Mouse (Mus musculus) midbrain, embryonic 10.5 days (tissue): ENCODE results near the gene Olfr1099. TPM values are rescaled to one million over a fixed set of nuclear protein-coding genes. Genes with fewer than 3 reads are reported as not detected.

Source experiments
- DNase-seq: peaks from one replicate; pipeline ENCODE4 v3.0.0-alpha.2; 2017; ENCODE audit warnings: low spot score
- H3K27ac ChIP-seq: fragments of 300-500 bp; sonication (generic); replicated peaks from 2 replicates; pipeline ENCODE4 v1.5.1; 2016; ENCODE audit warnings: mild to moderate bottlenecking
- H3K27me3 ChIP-seq: fragments of 300-500 bp; sonication (generic); 2 replicates; pipeline ENCODE4 v1.6.1; 2016; ENCODE audit warnings: low read depth, mild to moderate bottlenecking; ENCODE audit not compliant: poor library complexity, severe bottlenecking
- H3K36me3 ChIP-seq: fragments of 300-500 bp; sonication (generic); 2 replicates; pipeline ENCODE4 v1.6.1; 2016; ENCODE audit warnings: mild to moderate bottlenecking, moderate library complexity
- H3K4me1 ChIP-seq: fragments of 300-500 bp; sonication (generic); 2 replicates; pipeline ENCODE4 v1.6.1; 2016
- H3K4me3 ChIP-seq: fragments of 300-500 bp; sonication (generic); 2 replicates; pipeline ENCODE4 v1.5.1; 2016; ENCODE audit warnings: mild to moderate bottlenecking, moderate library complexity
- H3K9me3 ChIP-seq: fragments of 300-500 bp; sonication (generic); replicated peaks from 2 replicates; pipeline ENCODE4 v1.6.1; 2016; ENCODE audit warnings: mild to moderate bottlenecking
- WGBS: fragments of 180-500 bp; shearing (Covaris S2); methylation state at CpG from one replicate; pipeline ENCODE4 v1.1.7; 2016; 5-methylcytosine and 5-hydroxymethylcytosine counted together
- polyA plus RNA-seq: library from polyadenylated mRNA; unstranded; fragments of >200 nt; fragmentation: Nextera tagmentation; extraction: Ambion mirVana; gene quantifications from 2 replicates; pipeline ENCODE4 v1.2.1, GENCODE M21; 2016

Olfr1099 gene
- polyA plus RNA-seq, result not detected in 2 replicates

GRCm38 (mm10) chr2:86960593-86960992 is at the start of gene Olfr1099:
Olfr1099 (minus strand) TSS chr2:86960693.
- Histone ChIP-seq H3K4me1 (no peaks in the 10 kb centered on the region), H3K27me3 (no peaks in the 10 kb centered on the region), H3K9me3 (no peaks in the 10 kb centered on the region), H3K4me3 (no peak within 1 kb of the TSS), H3K36me3 (no peaks in the 10 kb centered on the region), H3K27ac (no peak within 1 kb of the TSS)
- WGBS, result 91% methylated on average over 1 of the region's 1 CpGs
- no peak for DNase-seq

- no peak for DNase-seq
- Histone ChIP-seq H3K4me1 (no peaks in the 10 kb centered on the region), H3K27ac (no peak within 1 kb of the TSS), H3K36me3 (no peaks in the 10 kb centered on the region), H3K9me3 (no peaks in the 10 kb centered on the region), H3K4me3 (no peak within 1 kb of the TSS), H3K27me3 (no peaks in the 10 kb centered on the region)
These were observed 37.6 kb upstream of the Olfr1099 start, which contains the start of gene Olfr1102 for GRCm38 (mm10) chr2:86998098-86998497. Olfr1102 (plus strand) TSS chr2:86998398.

GRCm38 (mm10) chr2:86991121-86991520 is 30.6 kb upstream of the Olfr1099 start, which contains the start of gene Olfr1101:
Olfr1101 (minus strand) TSS chr2:86991221.
- H3K27me3 ChIP-seq, result no peaks in the 10 kb centered on the region
- no peaks in the 10 kb centered on the region for H3K4me1 ChIP-seq
- WGBS, result 89% methylated on average over 3 of the region's 3 CpGs
- no peak within 1 kb of the TSS for H3K27ac ChIP-seq
- no peaks in the 10 kb centered on the region for H3K36me3 ChIP-seq
- no peak for DNase-seq
- no peaks in the 10 kb centered on the region for H3K9me3 ChIP-seq
- no peak within 1 kb of the TSS for H3K4me3 ChIP-seq

- Histone ChIP-seq H3K9me3 (no peaks in the 10 kb centered on the region), H3K36me3 (no peaks in the 10 kb centered on the region), H3K27me3 (no peaks in the 10 kb centered on the region), H3K4me3 (no peak within 1 kb of the TSS), H3K4me1 (no peaks in the 10 kb centered on the region), H3K27ac (no peak within 1 kb of the TSS)
- 85% methylated on average over 3 of the region's 3 CpGs for WGBS
- DNase-seq, result no peak
These were observed 19.4 kb upstream of the Olfr1099 start, which contains the start of gene Olfr1100 for GRCm38 (mm10) chr2:86979854-86980253. Olfr1100 (minus strand) TSS chr2:86979954.

- no peak for DNase-seq
- H3K27me3 ChIP-seq, result no peaks in the 10 kb centered on the region
- no peaks in the 10 kb centered on the region for H3K9me3 ChIP-seq
- no peaks in the 10 kb centered on the region for H3K4me1 ChIP-seq
- H3K4me3 ChIP-seq, result no peak overlapping the region
- H3K27ac ChIP-seq, result no peak overlapping the region
- no peaks in the 10 kb centered on the region for H3K36me3 ChIP-seq
These were observed 33.9 kb downstream of the Olfr1099 start for GRCm38 (mm10) chr2:86926557-86926956.

GRCm38 (mm10) chr2:86924445-86924844 is 36.0 kb downstream of the Olfr1099 start, which contains the start of gene Olfr1098:
Olfr1098 (minus strand) TSS chr2:86924545.
- no peaks in the 10 kb centered on the region for H3K36me3 ChIP-seq
- H3K27me3 ChIP-seq, result no peaks in the 10 kb centered on the region
- DNase-seq, result no peak
- no peak within 1 kb of the TSS for H3K27ac ChIP-seq
- H3K4me3 ChIP-seq, result no peak within 1 kb of the TSS
- no peaks in the 10 kb centered on the region for H3K4me1 ChIP-seq
- WGBS, result 91% methylated on average over 1 of the region's 1 CpGs
- no peaks in the 10 kb centered on the region for H3K9me3 ChIP-seq

- WGBS, result 82% methylated on average over 2 of the region's 2 CpGs
- no peaks in the 10 kb centered on the region for H3K27me3 ChIP-seq
- no peak for DNase-seq
- H3K4me3 ChIP-seq, result no peak overlapping the region
- no peaks in the 10 kb centered on the region for H3K4me1 ChIP-seq
- no peaks in the 10 kb centered on the region for H3K36me3 ChIP-seq
- H3K9me3 ChIP-seq, result no peaks in the 10 kb centered on the region
- no peak overlapping the region for H3K27ac ChIP-seq
These were observed 54.8 kb downstream of the Olfr1099 start for GRCm38 (mm10) chr2:86905647-86906046.

Other genes starting within 250 kb of the Olfr1099 start
- gene Olfr1089, start 227.0 kb downstream of the Olfr1099 start, polyA plus RNA-seq, result not detected in 2 replicates
- not detected in 2 replicates for gene Olfr1090, start 201.7 kb downstream of the Olfr1099 start, polyA plus RNA-seq
- not detected in 2 replicates for gene Olfr1093, start 178.2 kb downstream of the Olfr1099 start, polyA plus RNA-seq
- gene Olfr141, start 150.7 kb downstream of the Olfr1099 start, polyA plus RNA-seq, result not detected in 2 replicates
- not detected in 2 replicates for gene Olfr1094, start 136.0 kb downstream of the Olfr1099 start, polyA plus RNA-seq
- not detected in 2 replicates for gene Olfr1095, start 109.0 kb downstream of the Olfr1099 start, polyA plus RNA-seq
- not detected in 2 replicates for gene Gm13723, start 85.9 kb downstream of the Olfr1099 start, polyA plus RNA-seq
- gene Olfr1097, start 68.5 kb downstream of the Olfr1099 start, polyA plus RNA-seq, result not detected in 2 replicates
- not detected in 2 replicates for gene Olfr1098, start 36.1 kb downstream of the Olfr1099 start, polyA plus RNA-seq
- not detected in 2 replicates for gene Olfr1100, start 19.3 kb upstream of the Olfr1099 start, polyA plus RNA-seq
- not detected in 2 replicates for gene Olfr1101, start 30.5 kb upstream of the Olfr1099 start, polyA plus RNA-seq
- not detected in 2 replicates for gene Olfr1102, start 37.7 kb upstream of the Olfr1099 start, polyA plus RNA-seq
- not detected in 2 replicates for gene Olfr1104, start 66.4 kb upstream of the Olfr1099 start, polyA plus RNA-seq
- gene Olfr1105, start 75.8 kb upstream of the Olfr1099 start, polyA plus RNA-seq, result not detected in 2 replicates
- gene Olfr1106, start 91.6 kb upstream of the Olfr1099 start, polyA plus RNA-seq, result not detected in 2 replicates
- gene Olfr1107, start 115.1 kb upstream of the Olfr1099 start, polyA plus RNA-seq, result not detected in 2 replicates
- not detected in 2 replicates for gene Olfr1109, start 135.3 kb upstream of the Olfr1099 start, polyA plus RNA-seq
- not detected in 2 replicates for gene Olfr259, start 153.9 kb upstream of the Olfr1099 start, polyA plus RNA-seq
- not detected in 2 replicates for gene Olfr1110, start 179.6 kb upstream of the Olfr1099 start, polyA plus RNA-seq
- gene Olfr1111, start 191.9 kb upstream of the Olfr1099 start, polyA plus RNA-seq, result not detected in 2 replicates
- gene Olfr1112, start 227.1 kb upstream of the Olfr1099 start, polyA plus RNA-seq, result not detected in 2 replicates
- not detected in 2 replicates for gene Olfr1113, start 248.3 kb upstream of the Olfr1099 start, polyA plus RNA-seq